Mouse (Mus musculus) Muller cell, postnatal 12 days (primary cell): ENCODE measurements around the gene Gnl1.
A peak's percentile ranks its signal among the peaks of the same experiment; 100 is the strongest.
"Not testable (repeated sequence)": the region's sequence is repeated elsewhere in the genome, so short reads cannot be mapped to it uniquely, and the experiment has no call there.

ENCODE experiments used
- DNase-seq: peaks from one replicate; pipeline ENCODE4 v3.0.0-alpha.2; 2015; ENCODE audit errors: inconsistent ontology term

Gnl1 gene

GRCm38 (mm10) chr17:35979401-35980362, at the start of gene Gnl1, which contains the start of gene Prr3:
Gene Gnl1, plus strand, starts transcription at chr17:35979851.
Gene Prr3, minus strand, starts transcription at chr17:35980236.
- peak; percentile 96 for DNase-seq

GRCm38 (mm10) chr17:35930627-35931026, 49.0 kb upstream of the Gnl1 start:
- no peak for DNase-seq

- no peak for DNase-seq
Observed at GRCm38 (mm10) chr17:35932608-35933007, 47.0 kb upstream of the Gnl1 start.

GRCm38 (mm10) chr17:35935763-35936162, 43.9 kb upstream of the Gnl1 start:
- not testable (repeated sequence) for DNase-seq

- peak; percentile 41 for DNase-seq
Observed at GRCm38 (mm10) chr17:35937700-35938348, 41.8 kb upstream of the Gnl1 start.

GRCm38 (mm10) chr17:35939108-35939507, 40.5 kb upstream of the Gnl1 start:
- no peak for DNase-seq

GRCm38 (mm10) chr17:35939941-35940340, 39.7 kb upstream of the Gnl1 start:
- DNase-seq, result no peak

- DNase-seq, result not testable (repeated sequence)
Observed at GRCm38 (mm10) chr17:35950946-35951345, 28.7 kb upstream of the Gnl1 start.

GRCm38 (mm10) chr17:35952559-35952958, 27.1 kb upstream of the Gnl1 start:
- DNase-seq, result not testable (repeated sequence)

- DNase-seq, result no peak
Observed at GRCm38 (mm10) chr17:35954665-35955064, 25.0 kb upstream of the Gnl1 start.

- no peak for DNase-seq
Observed at GRCm38 (mm10) chr17:35958533-35959223, 21.0 kb upstream of the Gnl1 start.

- no peak for DNase-seq
Observed at GRCm38 (mm10) chr17:35963279-35963678, 16.4 kb upstream of the Gnl1 start.

- DNase-seq, result no peak
Observed at GRCm38 (mm10) chr17:35967621-35968020, 12.0 kb upstream of the Gnl1 start.

GRCm38 (mm10) chr17:35969418-35970389, 9.9 kb upstream of the Gnl1 start, which contains the start of gene Abcf1:
Gene Abcf1, minus strand, starts transcription at chr17:35969761.
- DNase-seq, result peak; percentile 98

GRCm38 (mm10) chr17:35972131-35972530, 7.5 kb upstream of the Gnl1 start:
- no peak for DNase-seq

GRCm38 (mm10) chr17:35978811-35979400, 745 bp upstream of the Gnl1 start:
- no peak for DNase-seq

GRCm38 (mm10) chr17:35980363-35980754, 708 bp downstream of the Gnl1 start:
- DNase-seq, result peak; percentile 63

GRCm38 (mm10) chr17:35981776-35982175, 2.1 kb downstream of the Gnl1 start:
- no peak for DNase-seq

- no peak for DNase-seq
Observed at GRCm38 (mm10) chr17:35991781-35992180, 12.1 kb downstream of the Gnl1 start.

- DNase-seq, result peak; percentile 71
Observed at GRCm38 (mm10) chr17:35993675-35994074, 14.0 kb downstream of the Gnl1 start.
